Mouse (Mus musculus): ENCODE measurements around the gene Dek.

Dek gene

DNA sequence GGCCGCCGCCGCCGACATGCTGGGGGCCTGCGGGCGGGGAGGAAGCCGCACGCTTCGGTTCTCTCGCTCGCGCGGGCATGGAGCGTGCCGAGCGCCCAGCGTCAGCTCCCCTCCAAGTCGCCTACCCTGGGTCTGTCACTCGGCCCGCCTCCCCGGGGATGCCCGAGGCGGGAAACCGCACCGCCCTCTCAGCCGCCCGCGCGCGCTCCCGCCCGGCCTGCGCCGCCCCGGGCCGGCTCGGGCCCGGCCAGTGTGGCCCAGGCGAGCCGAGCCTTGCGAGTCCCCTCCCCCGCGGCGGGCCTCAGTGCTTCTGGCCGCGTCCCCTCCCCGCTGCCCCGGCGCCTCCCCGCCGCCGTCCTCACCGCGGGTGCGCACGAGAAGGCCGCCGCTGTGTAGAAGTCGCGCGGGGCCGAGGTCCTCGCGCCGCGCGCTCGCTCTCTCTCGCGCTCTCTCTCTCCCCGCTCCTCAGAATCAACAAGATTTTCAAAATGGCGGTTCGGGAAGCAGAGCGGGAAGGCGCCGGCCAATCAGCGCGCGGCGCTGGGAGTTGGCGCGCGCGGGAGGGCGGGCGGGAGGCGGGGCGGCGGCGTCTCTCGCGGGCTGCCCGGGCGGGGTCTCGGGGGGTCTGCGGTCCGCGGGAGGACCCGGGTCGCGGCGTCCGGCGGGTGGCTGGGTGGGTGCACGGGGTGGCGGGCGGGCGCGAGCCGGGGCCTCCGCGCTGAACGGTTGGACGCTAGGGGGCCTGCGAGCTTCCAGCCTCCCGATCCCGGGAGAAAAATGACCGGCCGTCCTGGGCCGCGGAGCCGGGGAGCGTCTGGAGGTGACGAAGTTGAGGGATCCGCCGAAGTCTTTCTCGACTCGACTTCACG is at the start of gene Dek:
Dek (minus strand) TSS at position 491 of the 869 bp plus-strand sequence.
- DNase-seq (ENCODE audit: low spot score in 2 of 2) = peak; percentile 79 to 84

DNA sequence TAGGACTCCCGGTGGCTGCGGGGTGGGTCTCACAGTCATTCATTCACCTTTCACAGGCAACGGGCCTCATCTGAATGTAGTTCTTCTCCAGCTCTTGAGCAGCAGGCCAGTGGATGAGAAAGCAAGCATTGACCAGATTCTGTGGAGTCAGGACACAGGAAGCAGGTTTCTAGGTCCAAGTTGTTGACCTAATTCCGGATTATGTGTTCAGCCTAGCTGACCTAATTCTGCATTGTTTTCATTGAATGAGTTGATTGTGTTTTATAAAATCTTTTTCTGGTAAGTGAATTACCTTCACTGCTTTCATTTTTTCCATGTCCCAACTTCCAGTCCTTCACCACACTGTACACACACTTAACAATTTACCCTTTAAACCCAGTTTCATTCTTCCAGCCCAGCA is 48.9 kb upstream of the Dek start:
- DNase-seq (ENCODE audit: low spot score in 2 of 2) = no peak

DNA sequence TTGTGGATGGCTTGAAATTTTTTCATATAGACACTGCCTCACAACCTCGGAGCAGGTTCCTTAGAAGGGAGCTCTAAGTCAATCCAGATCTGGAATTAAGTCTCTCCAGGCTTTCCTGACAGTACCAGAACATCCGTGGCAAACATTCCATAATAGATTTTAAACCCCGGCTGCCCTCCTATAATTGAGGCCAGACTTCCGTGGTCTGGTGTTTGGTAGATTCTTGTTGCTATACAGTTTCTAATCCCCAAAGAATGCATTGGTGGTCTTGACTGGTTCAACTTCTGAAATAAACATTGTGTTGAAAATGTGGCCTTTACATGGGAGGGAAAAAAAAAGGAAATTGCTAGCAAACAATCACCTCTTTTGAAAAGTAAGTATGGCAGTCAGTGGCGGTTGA is 47.2 kb upstream of the Dek start:
- DNase-seq (ENCODE audit: low spot score in 2 of 2) = no peak

DNA sequence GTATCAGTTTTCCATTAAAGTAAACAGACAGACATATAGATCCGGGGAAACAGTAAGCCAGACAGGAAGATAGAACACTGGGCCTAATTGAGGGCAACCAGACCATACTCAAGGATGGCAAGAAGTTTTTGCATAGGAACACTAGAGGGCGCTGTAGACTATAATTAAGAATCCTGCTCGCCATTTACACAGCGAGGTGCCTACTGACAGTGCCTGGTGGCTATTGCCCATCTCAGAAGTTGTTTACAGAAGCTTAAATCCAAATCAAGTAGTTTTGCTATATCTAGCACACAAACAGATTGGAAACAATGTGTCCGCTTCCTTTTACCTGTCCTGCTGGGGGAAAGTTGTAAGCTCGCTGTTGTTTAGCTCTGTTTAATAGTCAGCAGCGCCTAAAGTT is 46.4 kb upstream of the Dek start:
- DNase-seq (ENCODE audit: low spot score in 2 of 2) = peak; percentile 3 to 23

DNA sequence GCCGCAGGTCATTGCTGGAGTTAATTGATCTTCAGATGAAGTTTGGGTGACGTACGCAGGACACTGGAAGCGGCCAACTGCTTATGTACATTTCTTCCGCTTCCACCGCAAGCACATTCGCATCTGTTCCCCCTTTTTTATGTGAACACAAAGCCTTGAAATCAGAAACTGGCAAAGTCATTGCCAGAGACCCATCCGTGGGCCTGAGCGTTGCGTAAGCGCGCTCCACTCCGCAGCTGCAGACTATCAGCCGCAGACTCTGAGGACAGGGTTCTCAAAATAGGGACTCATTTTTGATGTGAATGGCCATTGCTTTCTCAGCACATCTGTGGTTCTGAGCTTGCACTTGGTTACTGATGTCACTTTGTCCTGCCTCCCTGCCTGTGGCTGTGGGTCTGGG is 45.1 kb upstream of the Dek start:
- DNase-seq (ENCODE audit: low spot score in 2 of 2) = no peak

DNA sequence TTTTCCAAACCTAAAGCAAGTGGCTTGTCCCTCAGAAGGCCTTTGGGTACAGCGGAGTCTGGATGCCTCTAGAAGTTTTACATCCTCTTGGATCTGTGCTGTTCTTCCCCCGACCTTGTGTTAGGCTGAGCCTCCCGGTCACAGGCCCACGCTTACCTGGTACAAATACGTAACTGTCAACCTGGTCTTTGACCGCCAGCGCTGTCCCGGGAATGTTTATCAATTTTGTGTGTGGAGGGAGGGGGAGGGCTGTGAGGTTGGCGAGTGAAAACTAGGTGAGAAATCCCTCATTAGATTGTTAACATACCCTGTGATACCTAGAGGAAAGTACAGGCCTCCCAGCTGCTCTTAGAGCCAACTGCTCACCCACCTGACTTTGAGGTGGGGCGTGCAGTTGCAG is 44.0 kb upstream of the Dek start:
- DNase-seq (ENCODE audit: low spot score in 2 of 2) = no peak

DNA sequence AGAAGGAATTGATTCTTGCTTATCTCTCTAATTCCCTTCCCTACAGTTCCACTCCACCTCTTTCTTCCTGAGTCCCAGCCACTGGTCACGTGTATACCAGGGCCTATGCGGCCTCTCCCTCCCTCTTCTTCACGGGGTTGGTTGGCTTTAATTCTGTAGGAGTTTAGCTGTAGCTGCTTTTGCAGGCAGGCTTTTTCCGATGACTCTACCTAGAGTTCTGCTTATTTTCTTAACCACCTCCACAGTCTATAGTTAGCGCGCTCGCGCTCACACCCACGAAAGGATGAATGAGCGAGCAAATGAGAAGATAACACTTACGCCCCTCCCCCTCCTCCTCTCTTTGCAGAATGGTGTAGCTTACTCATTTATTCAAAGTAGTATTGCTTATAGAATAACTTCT is 42.6 kb upstream of the Dek start:
- DNase-seq (ENCODE audit: low spot score in 2 of 2) = no peak

DNA sequence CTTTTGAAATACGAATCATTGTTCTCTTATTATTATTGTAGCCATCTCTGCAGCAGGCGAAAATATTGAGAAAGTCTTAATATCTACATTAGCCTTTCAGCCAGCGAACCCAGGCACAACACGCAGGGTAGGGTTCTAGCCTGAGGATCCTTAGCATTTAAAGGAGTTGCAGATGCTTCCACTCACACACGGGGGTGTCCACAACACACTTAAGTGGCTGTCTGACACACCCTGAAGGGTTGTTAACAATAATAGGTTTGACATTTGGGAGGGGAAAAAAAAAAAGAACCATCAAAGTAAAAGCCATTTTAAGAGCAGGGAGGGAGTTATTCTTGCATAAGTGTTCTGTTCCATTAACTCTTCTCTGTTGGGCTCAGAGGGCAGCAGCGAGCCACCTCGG is 40.4 kb upstream of the Dek start:
- no peak for DNase-seq (ENCODE audit: low spot score in 2 of 2)

DNA sequence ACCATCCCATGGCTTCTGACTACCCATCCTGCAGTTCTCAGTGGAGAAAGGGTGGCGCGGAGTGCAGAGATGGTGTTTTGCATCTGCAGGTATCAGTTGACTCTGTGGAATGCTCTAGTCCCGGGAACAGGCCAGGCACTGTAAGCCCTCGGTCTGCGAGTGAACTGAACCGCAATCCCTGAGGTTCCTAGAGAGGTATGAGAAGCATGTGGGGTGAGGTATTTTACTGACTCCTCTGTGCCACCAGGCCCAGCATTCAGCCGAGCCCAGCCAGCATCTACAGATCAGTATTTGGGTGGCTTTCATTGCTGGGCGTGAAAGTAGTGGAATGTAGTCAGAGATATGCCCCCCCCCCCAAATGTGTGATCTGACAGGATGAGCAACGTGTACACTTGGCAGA is 39.9 kb upstream of the Dek start:
- no peak for DNase-seq (ENCODE audit: low spot score in 2 of 2)

DNA sequence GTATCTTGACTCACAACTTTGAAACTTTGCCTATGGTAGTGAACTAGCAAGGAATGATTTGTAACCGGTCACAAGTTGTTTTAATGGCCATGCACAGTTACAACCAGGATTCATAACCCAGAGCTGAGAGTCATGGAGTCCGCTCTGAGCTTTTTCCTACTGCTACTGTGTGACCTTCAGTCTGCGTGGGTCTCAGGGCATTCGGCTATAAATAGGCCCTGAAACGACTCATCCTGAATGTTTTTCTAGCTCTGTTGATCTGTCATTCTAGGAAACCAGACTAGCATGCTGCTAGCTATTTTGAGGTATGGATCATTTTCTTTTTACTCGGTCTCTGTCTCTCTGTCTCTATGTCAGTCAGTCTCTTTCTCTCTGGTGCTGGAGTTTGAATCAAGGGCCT is 36.8 kb upstream of the Dek start:
- DNase-seq (ENCODE audit: low spot score in 2 of 2) = no peak

DNA sequence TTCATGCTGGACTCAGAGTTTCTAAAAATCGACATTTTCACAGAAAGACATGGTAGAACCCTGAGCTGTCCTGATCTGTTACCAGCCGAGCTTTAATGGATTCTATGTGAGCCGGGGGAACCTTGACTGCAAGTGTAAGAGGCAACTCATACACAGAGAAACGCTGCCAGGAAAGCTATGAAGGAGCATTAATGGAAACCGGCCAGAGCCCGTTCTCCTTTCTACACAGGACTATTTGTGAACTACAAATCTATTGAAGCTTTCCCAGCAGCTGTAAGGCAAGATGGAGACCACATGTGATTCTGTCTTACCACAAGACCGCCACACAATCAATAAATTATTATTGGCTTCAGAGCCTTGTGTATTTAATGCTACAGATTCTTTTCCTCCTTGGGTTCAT is 29.7 kb upstream of the Dek start:
- DNase-seq (ENCODE audit: low spot score in 2 of 2) = no peak

DNA sequence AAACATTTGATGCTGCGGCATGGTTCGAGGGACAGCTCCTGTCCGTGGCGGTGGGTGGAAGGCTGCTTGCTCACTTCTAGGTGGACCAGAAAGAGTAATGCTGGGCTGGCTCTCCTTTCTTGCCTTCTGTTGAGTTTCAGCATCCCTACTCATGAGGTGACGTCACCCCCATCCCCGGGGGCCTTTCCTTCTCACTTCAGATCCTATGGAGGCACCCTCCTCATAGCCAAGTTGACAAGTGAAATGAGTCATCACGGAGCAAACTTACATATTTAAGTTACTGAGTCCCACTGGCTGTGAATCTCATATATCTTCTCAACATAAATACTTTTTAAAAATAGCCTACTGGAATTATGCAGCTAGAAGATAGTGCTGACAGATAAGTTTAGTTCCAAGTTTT is 28.8 kb upstream of the Dek start:
- no peak for DNase-seq (ENCODE audit: low spot score in 2 of 2)

DNA sequence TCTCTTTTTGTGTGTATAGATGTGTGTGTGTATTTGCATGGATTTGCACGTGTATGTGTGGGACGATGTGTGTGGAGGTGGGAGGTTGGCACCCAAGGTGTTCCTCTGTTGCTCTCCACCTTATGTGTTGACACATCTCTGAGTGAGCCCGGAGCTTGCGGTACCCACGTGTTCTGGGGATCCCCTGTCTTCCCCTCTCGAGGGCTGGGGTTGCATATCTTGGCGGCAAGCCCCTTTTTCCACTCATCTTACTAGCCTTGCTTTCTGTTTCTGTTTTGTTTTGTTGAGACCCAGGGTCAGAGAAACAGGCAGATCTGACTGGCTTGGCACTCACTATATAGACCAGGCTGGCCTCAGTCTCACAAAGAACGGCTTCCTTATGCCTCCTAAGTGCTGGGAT is 27.1 kb upstream of the Dek start:
- DNase-seq (ENCODE audit: low spot score in 2 of 2) = no peak

DNA sequence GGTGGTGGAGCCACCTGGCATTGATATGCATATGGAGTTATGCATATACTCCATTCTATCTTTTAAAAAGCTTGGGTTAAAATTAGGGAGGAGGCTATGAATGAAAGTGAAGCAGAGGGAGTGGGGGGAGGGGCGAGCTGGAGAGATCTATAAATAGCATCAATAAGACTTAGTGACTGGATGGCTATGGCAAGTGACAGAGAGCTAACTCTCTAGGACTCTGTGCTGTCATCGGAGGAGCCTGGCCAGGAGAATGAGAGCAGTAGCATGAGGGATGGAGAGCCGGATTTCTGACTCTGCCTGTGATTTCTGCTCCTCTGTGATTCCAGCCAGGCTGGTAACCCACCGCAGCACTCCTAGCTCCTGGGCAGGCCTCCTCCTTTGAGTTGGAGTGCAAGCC is 23.1 kb upstream of the Dek start:
- no peak for DNase-seq (ENCODE audit: low spot score in 2 of 2)

DNA sequence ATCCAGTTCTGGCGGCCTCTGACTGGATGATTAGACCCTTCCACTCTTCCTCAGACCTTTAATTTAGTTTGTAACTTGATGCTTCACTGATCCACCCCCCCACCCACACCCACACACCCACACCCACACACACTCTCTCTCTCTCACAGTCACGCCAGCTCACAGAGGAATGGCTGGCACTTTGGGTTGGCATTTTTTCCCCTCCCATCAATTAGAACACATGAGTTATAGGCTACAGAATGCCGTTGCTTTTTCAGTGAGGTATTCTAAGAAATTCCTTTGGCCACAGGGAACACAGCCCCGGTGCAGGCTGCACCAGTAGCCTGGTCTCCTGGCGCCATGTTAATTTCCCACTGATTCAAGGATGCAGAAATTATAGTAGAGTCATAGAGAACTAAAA is 19.6 kb upstream of the Dek start:
- DNase-seq (ENCODE audit: low spot score in 2 of 2) = no peak

DNA sequence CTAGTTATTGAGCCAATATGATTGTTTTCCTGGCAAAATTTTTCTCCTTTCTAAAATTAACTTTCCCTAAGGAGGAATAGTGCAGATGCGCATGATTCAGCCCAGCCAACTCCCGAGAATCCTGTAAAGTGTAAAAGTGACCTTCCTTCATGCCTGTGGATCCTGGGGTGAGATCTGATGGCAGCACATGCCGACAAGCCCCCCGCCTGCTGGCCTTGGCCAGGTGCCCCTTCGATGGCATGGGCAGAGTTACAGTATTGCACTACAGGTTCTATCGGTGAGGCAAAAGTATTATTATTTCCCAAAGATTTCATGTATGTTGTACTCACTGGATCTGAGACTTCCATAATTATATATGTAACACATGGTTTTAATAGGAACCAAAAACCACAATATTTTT is 19.0 kb upstream of the Dek start:
- no peak for DNase-seq (ENCODE audit: low spot score in 2 of 2)

DNA sequence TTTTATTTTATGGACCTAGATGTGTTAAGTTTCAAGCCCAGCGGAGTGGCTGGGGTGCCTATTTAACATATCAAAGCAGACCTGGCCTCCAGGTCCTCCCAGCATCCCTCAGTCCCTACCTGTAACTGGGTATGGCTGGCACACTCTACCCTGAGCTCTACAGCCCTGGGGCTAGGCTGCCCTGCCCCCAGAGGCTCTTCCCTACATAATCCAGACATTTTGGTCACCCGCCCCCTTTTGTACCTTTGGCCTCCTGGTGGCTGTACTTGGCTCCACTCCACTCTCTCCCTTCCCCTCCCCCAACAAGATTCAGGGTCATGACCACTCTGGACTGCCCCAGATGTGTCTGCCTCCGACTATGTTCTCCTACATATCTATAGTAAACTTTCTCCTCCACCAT is 18.4 kb upstream of the Dek start:
- no peak for DNase-seq (ENCODE audit: low spot score in 2 of 2)

DNA sequence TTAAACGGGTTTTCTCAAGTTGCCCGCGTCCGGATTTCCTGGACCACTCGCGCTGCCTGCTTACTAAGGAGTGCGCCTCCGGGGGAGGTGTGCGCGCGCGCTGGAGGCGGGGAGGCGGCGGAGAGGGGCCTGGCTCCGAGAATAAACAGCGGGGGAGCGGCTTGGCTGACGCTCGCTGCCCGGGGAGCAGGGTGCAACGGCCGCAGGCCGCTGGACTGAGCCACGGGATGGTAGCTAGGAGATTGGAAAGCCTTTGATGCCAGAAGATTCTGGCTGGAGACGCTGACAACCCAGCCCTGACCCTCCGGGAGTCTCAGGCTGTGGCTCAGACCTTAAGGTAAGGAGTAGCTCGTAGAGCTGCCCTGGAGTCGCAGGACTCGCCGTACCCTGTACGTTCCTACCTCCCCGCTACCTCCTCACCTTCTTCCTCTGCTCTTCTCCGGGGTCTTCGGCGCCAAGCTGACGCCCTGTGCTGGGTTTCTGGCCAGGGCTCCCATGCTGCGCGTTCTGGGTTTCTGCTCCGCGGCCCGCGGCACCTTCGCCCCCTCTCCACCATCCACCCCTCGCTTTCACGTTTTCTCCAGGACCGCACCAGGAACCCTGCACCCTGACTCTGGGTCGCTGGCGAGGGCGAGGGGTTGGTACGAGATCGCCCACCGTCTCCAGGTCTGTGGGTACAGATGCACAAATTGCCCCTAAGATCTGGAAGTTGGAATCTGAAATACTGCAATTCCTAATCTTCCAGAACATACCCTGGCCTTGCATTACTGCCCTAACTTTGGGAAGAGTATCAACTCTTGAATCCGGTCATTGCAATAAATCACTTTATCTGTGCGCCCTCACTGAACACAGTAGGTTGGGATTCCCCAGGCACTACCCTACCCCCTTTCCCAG is 16.8 kb upstream of the Dek start, which contains the start of gene Rnf144b:
Rnf144b (plus strand) TSS at position 120 of the 894 bp plus-strand sequence.
- DNase-seq (ENCODE audit: low spot score in 2 of 2) = no peak

DNA sequence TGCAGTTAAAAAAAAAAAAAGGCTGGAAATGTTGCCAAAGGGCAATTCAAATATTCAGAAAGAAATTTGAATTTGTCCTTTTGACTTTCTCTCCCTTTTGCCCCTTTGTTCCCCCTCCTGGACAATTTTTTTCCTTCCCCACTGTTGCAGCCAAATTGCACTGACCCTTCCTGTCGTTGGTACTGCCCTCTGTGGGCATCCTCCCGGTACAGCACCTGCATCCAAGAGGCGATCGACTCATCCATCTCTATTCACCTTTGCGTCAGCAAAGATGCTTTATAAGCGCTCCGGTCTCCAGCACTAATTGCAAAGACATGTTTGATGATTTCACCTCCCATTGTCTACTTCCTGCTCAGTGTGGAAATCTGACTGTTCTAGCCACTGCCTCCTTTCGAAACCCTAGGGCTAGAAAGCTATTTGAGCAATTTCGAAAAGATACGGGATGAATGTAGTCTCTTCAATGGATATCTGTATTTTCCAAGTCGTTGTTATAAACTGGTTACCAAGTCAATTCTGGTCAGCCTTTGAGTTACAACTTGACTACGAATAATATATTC is 15.4 kb upstream of the Dek start:
- DNase-seq (ENCODE audit: low spot score in 2 of 2) = no peak

DNA sequence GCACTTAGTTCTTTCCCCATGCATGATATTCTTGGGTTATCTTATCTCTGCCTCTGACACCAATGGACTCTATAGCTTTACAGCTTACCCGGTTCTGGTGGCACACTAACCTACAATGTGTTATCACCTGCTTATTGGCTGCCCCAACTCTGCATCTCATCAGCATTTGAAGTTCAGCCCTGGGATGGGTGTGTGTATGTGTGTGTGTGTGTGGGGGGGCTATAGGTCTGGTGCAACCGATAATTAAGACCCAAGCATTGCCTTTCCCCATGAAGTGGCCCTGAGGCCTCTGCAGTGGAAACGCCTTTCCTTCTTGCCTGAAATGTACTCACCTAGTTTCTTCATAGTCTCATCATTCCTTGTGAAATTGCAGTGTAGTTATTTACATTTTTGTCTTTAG is 10.0 kb upstream of the Dek start:
- DNase-seq (ENCODE audit: low spot score in 2 of 2) = no peak

DNA sequence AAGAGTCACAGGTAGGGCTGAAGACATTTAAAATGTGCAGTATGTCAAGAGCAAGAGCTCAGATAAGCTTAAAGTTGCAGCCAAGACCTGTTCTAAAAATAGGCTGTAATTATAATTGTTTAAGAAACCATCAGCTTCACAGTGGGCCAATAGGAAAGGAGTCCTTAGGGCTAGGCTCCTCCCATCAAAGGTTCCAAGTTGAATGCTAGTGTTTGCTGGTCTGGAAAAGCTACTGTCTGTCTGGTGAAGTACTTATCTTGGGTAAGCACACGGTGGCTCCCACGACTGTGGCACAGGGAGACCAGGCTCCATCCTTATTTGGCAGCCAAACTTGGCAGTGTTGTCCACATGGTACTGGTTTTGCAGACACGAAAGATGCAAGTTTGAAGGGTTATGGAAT is 6.9 kb upstream of the Dek start:
- peak; percentile 41 to 70 for DNase-seq (ENCODE audit: low spot score in 2 of 2)

DNA sequence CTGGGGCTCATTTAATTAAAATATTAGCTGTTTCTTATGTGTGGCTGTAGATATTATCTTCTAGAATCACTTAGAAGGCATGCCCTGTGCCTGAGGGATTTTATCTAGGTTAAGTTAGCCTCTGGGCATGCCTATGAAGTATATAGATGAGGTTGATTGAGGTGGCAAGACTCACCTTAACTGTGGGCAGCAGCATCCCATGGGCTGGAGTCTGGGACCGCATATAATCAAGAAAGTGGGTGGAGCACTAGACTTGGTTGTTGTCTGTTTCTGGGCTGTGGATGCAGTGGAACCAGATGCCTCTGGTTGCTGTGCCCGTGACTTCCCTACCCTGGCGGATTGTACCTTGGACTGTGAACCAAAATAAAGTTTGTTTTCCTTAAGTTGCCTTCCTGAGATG is 6.1 kb upstream of the Dek start:
- no peak for DNase-seq (ENCODE audit: low spot score in 2 of 2)

DNA sequence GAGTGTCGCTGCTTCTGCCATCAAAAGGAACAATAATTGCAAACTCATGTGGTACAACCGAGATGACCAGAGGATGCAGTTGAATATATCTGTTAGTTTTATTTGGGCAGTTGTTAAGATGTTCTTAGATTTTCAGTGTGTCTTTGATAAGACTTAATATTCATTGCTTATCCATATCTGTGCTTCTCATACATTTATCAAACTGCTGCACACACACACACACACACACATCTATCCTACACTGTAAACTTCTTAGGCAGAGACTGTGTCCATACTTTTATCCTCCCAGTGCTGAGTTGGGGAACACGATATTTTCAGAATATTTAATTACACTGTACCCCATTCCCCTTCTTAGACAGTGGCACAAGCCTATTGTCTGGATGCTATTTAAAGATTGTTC is 5.2 kb upstream of the Dek start:
- no peak for DNase-seq (ENCODE audit: low spot score in 2 of 2)

Data from spleen, postnatal 36 days (tissue).